Mouse (Mus musculus) thymus, adult 2 months (tissue): ENCODE results near the gene Mbnl1.

ENCODE experiments used
- CTCF ChIP-seq: fragments of 200-500 bp; IDR thresholded peaks from 2 replicates; pipeline ENCODE4 v1.5.1; 2012; ENCODE audit warnings: mild to moderate bottlenecking, control low read depth, low read length, moderate library complexity, borderline replicate concordance; ENCODE audit not compliant: control insufficient read depth, poor library complexity, insufficient read depth; ENCODE audit errors: extremely low read depth
- POLR2A ChIP-seq: fragments of 200-500 bp; IDR thresholded peaks from 2 replicates; pipeline ENCODE4 v1.6.1; 2012; ENCODE audit warnings: mild to moderate bottlenecking, low read length, control low read depth, moderate library complexity; ENCODE audit not compliant: control insufficient read depth, poor library complexity, insufficient read depth; ENCODE audit errors: extremely low read depth

GRCm38 (mm10) chr3:60620236-60620635, 147.6 kb downstream of the Mbnl1 start:
- TF ChIP-seq POLR2A: no peak
- TF ChIP-seq CTCF: no peak
